Mouse (Mus musculus) thymus, adult 2 months (tissue): ENCODE data around the gene Mylk4.

ENCODE experiments used
- CTCF ChIP-seq: fragments of 200-500 bp; IDR thresholded peaks from 2 replicates; pipeline ENCODE4 v1.5.1; 2012; ENCODE audit warnings: mild to moderate bottlenecking, control low read depth, low read length, moderate library complexity, borderline replicate concordance; ENCODE audit not compliant: control insufficient read depth, poor library complexity, insufficient read depth; ENCODE audit errors: extremely low read depth
- POLR2A ChIP-seq: fragments of 200-500 bp; IDR thresholded peaks from 2 replicates; pipeline ENCODE4 v1.6.1; 2012; ENCODE audit warnings: mild to moderate bottlenecking, low read length, control low read depth, moderate library complexity; ENCODE audit not compliant: control insufficient read depth, poor library complexity, insufficient read depth; ENCODE audit errors: extremely low read depth

DNA sequence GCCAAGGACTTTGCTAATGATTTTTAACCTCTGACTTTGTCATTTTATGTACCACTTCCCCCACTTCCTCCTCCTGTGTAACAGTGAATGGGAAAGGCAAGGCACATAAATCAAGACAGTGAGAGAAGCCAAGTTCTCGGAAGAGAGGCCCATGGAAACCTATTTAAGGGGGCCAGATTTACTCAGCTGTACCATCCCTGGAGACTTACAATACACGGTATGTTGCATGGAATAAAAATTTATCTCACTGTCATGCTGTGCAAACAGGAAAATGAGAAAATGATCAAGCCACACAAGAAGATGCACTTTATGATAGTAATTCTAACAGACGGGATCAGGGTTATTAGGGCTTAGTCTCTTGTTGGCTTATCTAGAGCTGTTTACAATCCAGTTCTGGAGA, 64.5 kb downstream of the Mylk4 start:
- TF ChIP-seq POLR2A (no peak), CTCF (no peak)
